Mouse (Mus musculus) MEL (cell line): ENCODE measurements around the gene Fam57b. TPM values are rescaled to one million over a fixed set of nuclear protein-coding genes. Genes with fewer than 3 reads are reported as not detected.

Experiments used
- DNase-seq: peaks from one replicate; pipeline ENCODE4 v3.0.0; 2011; ENCODE audit warnings: low read depth, low spot score
- H3K27ac ChIP-seq: 2 replicates; pipeline ENCODE4 v1.5.1; 2012; ENCODE audit warnings: low read depth, mild to moderate bottlenecking, control low read depth, low read length, moderate library complexity; ENCODE audit not compliant: control insufficient read depth
- H3K27me3 ChIP-seq, 2 experiments: fragments of 150-350 bp in 1 of 2; sonication (generic) in 1 of 2; 2 replicates each; pipeline ENCODE4 v1.6.1; 2012; ENCODE audit warnings: low read length in 2 of 2, mild to moderate bottlenecking in 2 of 2, improper control_type of control experiment in 1 of 2, moderate library complexity in 1 of 2; ENCODE audit not compliant: insufficient read depth in 2 of 2, control insufficient read depth in 1 of 2
- H3K36me3 ChIP-seq, 2 experiments: 2 replicates each; pipeline ENCODE4 v1.6.1; 2012 to 2014; ENCODE audit warnings: low read length in 2 of 2, improper control_type of control experiment in 1 of 2, inconsistent platforms in 1 of 2, mild to moderate bottlenecking in 1 of 2; ENCODE audit not compliant: insufficient read depth in 2 of 2, control insufficient read depth in 1 of 2
- H3K4me1 ChIP-seq, 2 experiments: fragments of 150-350 bp in 1 of 2; sonication (generic) in 1 of 2; 2 replicates each; pipeline ENCODE4 v1.6.1; 2012; ENCODE audit warnings: low read length in 2 of 2, improper control_type of control experiment in 1 of 2, mild to moderate bottlenecking in 1 of 2; ENCODE audit not compliant: insufficient read depth in 2 of 2, control insufficient read depth in 1 of 2
- H3K4me3 ChIP-seq, 2 experiments: fragments of 150-350 bp in 1 of 2; sonication (generic) in 1 of 2; 2 replicates each; pipeline ENCODE4 v1.5.1; 2012; ENCODE audit warnings: low read depth in 2 of 2, low read length in 2 of 2, mild to moderate bottlenecking in 2 of 2, moderate library complexity in 2 of 2, control low read depth in 1 of 2, improper control_type of control experiment in 1 of 2; ENCODE audit not compliant: control insufficient read depth in 1 of 2, insufficient read depth in 1 of 2
- H3K79me2 ChIP-seq: 2 replicates; pipeline ENCODE4 v1.6.1; 2012; ENCODE audit warnings: mild to moderate bottlenecking, low read length, moderate library complexity; ENCODE audit not compliant: control insufficient read depth, poor library complexity, insufficient read depth
- H3K9ac ChIP-seq: 2 replicates; pipeline ENCODE4 v1.6.1; 2012; ENCODE audit warnings: low read depth, mild to moderate bottlenecking, control low read depth, low read length, moderate library complexity; ENCODE audit not compliant: control insufficient read depth, poor library complexity, severe bottlenecking
- H3K9me3 ChIP-seq: fragments of 150-350 bp; sonication (generic); replicated peaks from 2 replicates; pipeline ENCODE4 v1.6.1; 2012; ENCODE audit warnings: mild to moderate bottlenecking, low read length, improper control_type of control experiment, moderate library complexity; ENCODE audit not compliant: insufficient read depth
- CHD2 ChIP-seq: IDR thresholded peaks from 2 replicates; pipeline ENCODE4 v1.6.1; 2011; ENCODE audit warnings: low read length, improper control_type of control experiment
- CTCF ChIP-seq, 3 experiments: IDR thresholded peaks in 2 of 3; conservative IDR thresholded peaks in 1 of 3; 2 replicates each; pipeline ENCODE4 v1.5.1; 2011 to 2012; ENCODE audit warnings: low read length in 3 of 3, low read depth in 2 of 3, mild to moderate bottlenecking in 2 of 3, improper control_type of control experiment in 1 of 3, inconsistent platforms in 1 of 3, mixed read lengths in 1 of 3, moderate library complexity in 1 of 3; ENCODE audit not compliant: control insufficient read depth in 1 of 3, insufficient read depth in 1 of 3, poor library complexity in 1 of 3, severe bottlenecking in 1 of 3
- E2F4 ChIP-seq: IDR thresholded peaks from 2 replicates; pipeline ENCODE4 v1.6.1; 2011; ENCODE audit warnings: low read depth, low read length, improper control_type of control experiment, borderline replicate concordance
- GATA1 ChIP-seq: IDR thresholded peaks from 2 replicates; pipeline ENCODE4 v1.6.1; 2011; ENCODE audit warnings: low read depth, low read length, improper control_type of control experiment
- HCFC1 ChIP-seq: IDR thresholded peaks from 2 replicates; pipeline ENCODE4 v1.6.1; 2012; ENCODE audit warnings: low read depth, mild to moderate bottlenecking, inconsistent platforms, low read length, improper control_type of control experiment, moderate library complexity
- KAT2A ChIP-seq: conservative IDR thresholded peaks from 2 replicates; pipeline ENCODE4 v1.6.1; 2012; ENCODE audit warnings: low read depth, low read length, improper control_type of control experiment, inconsistent platforms
- MAFK ChIP-seq: IDR thresholded peaks from 2 replicates; pipeline ENCODE4 v1.6.1; 2011; ENCODE audit warnings: low read depth, mild to moderate bottlenecking, low read length, improper control_type of control experiment, borderline replicate concordance
- MAX ChIP-seq: IDR thresholded peaks from 2 replicates; pipeline ENCODE4 v1.6.1; 2011; ENCODE audit warnings: low read length, improper control_type of control experiment
- MXI1 ChIP-seq: IDR thresholded peaks from 2 replicates; pipeline ENCODE4 v1.6.1; 2011; ENCODE audit warnings: mild to moderate bottlenecking, low read depth, low read length, improper control_type of control experiment
- MYB ChIP-seq: IDR thresholded peaks from 2 replicates; pipeline ENCODE4 v1.6.1; 2011; ENCODE audit warnings: mild to moderate bottlenecking, low read depth, low read length, improper control_type of control experiment
- MYC ChIP-seq: IDR thresholded peaks from 2 replicates; pipeline ENCODE4 v1.6.1; 2011; ENCODE audit warnings: low read depth, mild to moderate bottlenecking, low read length, improper control_type of control experiment, moderate library complexity
- NELFE ChIP-seq: IDR thresholded peaks from 2 replicates; pipeline ENCODE4 v1.6.1; 2011; ENCODE audit warnings: low read depth, low read length, improper control_type of control experiment
- NRF1 ChIP-seq: IDR thresholded peaks from 2 replicates; pipeline ENCODE4 v1.6.1; 2014; ENCODE audit warnings: low read depth, mild to moderate bottlenecking, inconsistent platforms, low read length, improper control_type of control experiment, moderate library complexity; ENCODE audit not compliant: poor library complexity, insufficient read depth, severe bottlenecking
- POLR2A ChIP-seq, 2 experiments: IDR thresholded peaks; 2 replicates each; pipeline ENCODE4 v1.6.1; 2011 to 2012; ENCODE audit warnings: low read length in 2 of 2, mild to moderate bottlenecking in 2 of 2, control low read depth in 1 of 2, improper control_type of control experiment in 1 of 2, low read depth in 1 of 2, moderate library complexity in 1 of 2; ENCODE audit not compliant: control insufficient read depth in 1 of 2, insufficient read depth in 1 of 2, poor library complexity in 1 of 2
- POLR2AphosphoS2 ChIP-seq: IDR thresholded peaks from 2 replicates; pipeline ENCODE4 v1.6.1; 2011; ENCODE audit warnings: low read length, improper control_type of control experiment
- RAD21 ChIP-seq: IDR thresholded peaks from 2 replicates; pipeline ENCODE4 v1.6.1; 2011; ENCODE audit warnings: mild to moderate bottlenecking, low read depth, low read length, improper control_type of control experiment
- RCOR1 ChIP-seq: IDR thresholded peaks from 2 replicates; pipeline ENCODE4 v1.6.1; 2012; ENCODE audit warnings: low read depth, mild to moderate bottlenecking, inconsistent platforms, low read length, improper control_type of control experiment
- SMC3 ChIP-seq: IDR thresholded peaks from 2 replicates; pipeline ENCODE4 v1.6.1; 2011; ENCODE audit warnings: low read depth, low read length, improper control_type of control experiment
- TAL1 ChIP-seq: IDR thresholded peaks from 2 replicates; pipeline ENCODE4 v1.6.1; 2012; ENCODE audit warnings: mild to moderate bottlenecking, inconsistent platforms, low read length, moderate library complexity, mixed read lengths
- TCF12 ChIP-seq: IDR thresholded peaks from 2 replicates; pipeline ENCODE4 v1.6.1; 2014; ENCODE audit warnings: low read depth, mild to moderate bottlenecking, inconsistent platforms, low read length, improper control_type of control experiment, moderate library complexity
- UBTF ChIP-seq: IDR thresholded peaks from 2 replicates; pipeline ENCODE4 v1.6.1; 2012; ENCODE audit warnings: low read depth, mild to moderate bottlenecking, inconsistent platforms, low read length, improper control_type of control experiment, moderate library complexity, borderline replicate concordance; ENCODE audit not compliant: insufficient read depth
- USF1 ChIP-seq: IDR thresholded peaks from 2 replicates; pipeline ENCODE4 v1.6.1; 2014; ENCODE audit warnings: low read depth, mild to moderate bottlenecking, inconsistent platforms, low read length, improper control_type of control experiment, moderate library complexity
- USF2 ChIP-seq, 2 experiments: IDR thresholded peaks; 2 replicates each; pipeline ENCODE4 v1.6.1; 2011 to 2012; ENCODE audit warnings: improper control_type of control experiment in 2 of 2, low read length in 2 of 2, borderline replicate concordance in 1 of 2, inconsistent platforms in 1 of 2, low read depth in 1 of 2, mild to moderate bottlenecking in 1 of 2; ENCODE audit not compliant: insufficient read depth in 1 of 2
- ZKSCAN1 ChIP-seq: IDR thresholded peaks from 2 replicates; pipeline ENCODE4 v1.6.1; 2012; ENCODE audit warnings: low read depth, mild to moderate bottlenecking, inconsistent platforms, low read length, improper control_type of control experiment, moderate library complexity
- ZMIZ1 ChIP-seq: IDR thresholded peaks from 2 replicates; pipeline ENCODE4 v1.6.1; 2012; ENCODE audit warnings: low read depth, mild to moderate bottlenecking, inconsistent platforms, low read length, improper control_type of control experiment, moderate library complexity
- ZNF384 ChIP-seq: IDR thresholded peaks from 2 replicates; pipeline ENCODE4 v1.6.1; 2012; ENCODE audit warnings: low read depth, mild to moderate bottlenecking, inconsistent platforms, low read length, improper control_type of control experiment
- polyA plus RNA-seq, 2 experiments: library from polyadenylated mRNA; stranded (reverse) in 1 of 2; unstranded in 1 of 2; fragments of >175 nt in 1 of 2; fragments of >200 nt in 1 of 2; gene quantifications; 2 replicates each; pipeline versions ENCODE4 v1.2.1 to v1.2.4; 2012; ENCODE audit warnings: low replicate concordance in 2 of 2, low read depth in 1 of 2; ENCODE audit not compliant: insufficient read length in 2 of 2, insufficient read depth in 1 of 2, missing spikeins in 1 of 2
- total RNA-seq: library from RNA; depleted of rRNA; stranded (reverse); fragments of 300-350 nt; gene quantifications from 2 replicates; pipeline ENCODE4 v1.2.3, GENCODE M21; 2012

Fam57b gene
- total and polyA plus RNA-seq, 3 experiments = 0.50 to 1.7 TPM; not detected in 1

DNA sequence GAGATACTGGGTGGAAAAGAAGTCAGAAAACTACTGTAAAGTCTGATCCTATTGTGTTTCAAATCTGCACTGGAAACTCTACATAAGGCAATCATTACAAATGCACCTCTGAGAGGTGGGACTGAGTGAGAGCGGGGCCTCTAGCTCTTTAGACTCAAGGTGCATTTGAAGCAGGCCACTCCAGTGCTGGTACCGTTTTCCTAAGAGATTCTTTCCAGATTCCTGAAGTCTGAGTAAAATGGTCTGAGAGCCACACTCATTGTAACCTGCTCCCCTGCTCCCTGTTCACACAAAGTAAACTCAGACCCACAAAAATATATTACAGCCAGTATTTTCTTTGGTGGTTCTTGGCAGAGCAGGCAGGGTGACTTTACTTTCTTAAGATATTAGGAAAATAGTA lies 70.1 kb downstream of the Fam57b start:
- TF ChIP-seq POLR2A (IDR thresholded peaks at IDR 0.05; ENCODE audit: control insufficient read depth in 1 of 2, insufficient read depth in 1 of 2, low read depth in 1 of 2, low read length in 2 of 2, poor library complexity in 1 of 2) (no peak), TCF12 (no peak), NELFE (no peak), CTCF (IDR thresholded peaks at IDR 0.05 in 2 of 3, conservative IDR thresholded peaks at IDR 0.05 in 1 of 3; ENCODE audit: control insufficient read depth in 1 of 3, insufficient read depth in 1 of 3, low read depth in 2 of 3, low read length in 3 of 3, poor library complexity in 1 of 3, severe bottlenecking in 1 of 3) (no peak), MAX (no peak), UBTF (no peak), MYB (no peak), NRF1 (no peak), MAFK (no peak), RCOR1 (no peak), KAT2A (no peak), MXI1 (no peak), ZNF384 (no peak), USF1 (no peak), MYC (no peak), TAL1 (no peak)
- TF ChIP-seq, all 39 proteins: peak for 0
- H3K36me3 ChIP-seq = peaks cover 5 to 6% of the 10 kb centered on the region in 2 experiments
- no peaks in the 10 kb centered on the region for H3K27me3 ChIP-seq
- H3K4me3 ChIP-seq = no peak overlapping the region
- H3K27ac ChIP-seq = no peak overlapping the region
- no peak overlapping the region for H3K9ac ChIP-seq
- peaks cover 2 to 11% of the 10 kb centered on the region in 2 experiments; a peak in 3 of 4 replicates for H3K4me1 ChIP-seq
- DNase-seq = no peak
- no peaks in the 10 kb centered on the region for H3K9me3 ChIP-seq
- H3K79me2 ChIP-seq = peaks cover 1% of the 10 kb centered on the region; the same call in 1 of the 2 replicates

DNA sequence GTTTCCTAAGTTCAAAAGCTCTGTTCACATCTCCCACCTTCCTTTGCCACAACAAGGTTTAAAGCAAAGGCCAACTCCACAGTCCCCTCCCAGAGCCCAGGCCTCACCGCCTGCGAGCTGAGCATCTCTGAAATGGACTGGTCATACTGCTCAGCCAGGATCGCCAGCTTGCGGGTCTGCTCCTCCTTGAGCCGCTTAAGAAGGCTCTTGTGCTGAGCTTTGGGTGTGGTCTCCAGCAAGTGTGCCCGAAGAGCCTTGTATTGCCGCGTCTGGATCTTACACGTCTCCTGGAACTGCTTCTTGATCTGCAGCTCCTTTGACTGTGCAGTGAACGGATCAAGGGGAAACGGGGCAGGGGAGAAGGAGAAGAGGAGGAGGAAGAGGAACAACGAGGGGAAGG lies 70.5 kb downstream of the Fam57b start:
- H3K4me3 ChIP-seq = no peak overlapping the region
- TF ChIP-seq TAL1 (no peak), USF2 (IDR thresholded peaks at IDR 0.05; ENCODE audit: borderline replicate concordance in 1 of 2, insufficient read depth in 1 of 2, low read depth in 1 of 2, low read length in 2 of 2) (no peak), E2F4 (no peak), ZKSCAN1 (no peak), MAFK (no peak), NRF1 (no peak), SMC3 (no peak), RAD21 (no peak), NELFE (no peak), CTCF (IDR thresholded peaks at IDR 0.05 in 2 of 3, conservative IDR thresholded peaks at IDR 0.05 in 1 of 3; ENCODE audit: control insufficient read depth in 1 of 3, insufficient read depth in 1 of 3, low read depth in 2 of 3, low read length in 3 of 3, poor library complexity in 1 of 3, severe bottlenecking in 1 of 3) (no peak), TCF12 (no peak), CHD2 (no peak), ZMIZ1 (no peak), POLR2AphosphoS2 (no peak), GATA1 (no peak), MYB (no peak), HCFC1 (no peak), UBTF (no peak)
- TF ChIP-seq, all 39 proteins: peak for 0
- no peaks in the 10 kb centered on the region for H3K9me3 ChIP-seq
- DNase-seq = no peak
- peaks cover 1 to 7% of the 10 kb centered on the region in 2 experiments; a peak in 3 of 4 replicates for H3K36me3 ChIP-seq
- peaks cover 1 to 7% of the 10 kb centered on the region in 2 experiments; a peak in 2 of 4 replicates for H3K4me1 ChIP-seq
- no peaks in the 10 kb centered on the region for H3K27me3 ChIP-seq
- H3K79me2 ChIP-seq = no peaks in the 10 kb centered on the region
- H3K27ac ChIP-seq = no peak overlapping the region
- H3K9ac ChIP-seq = no peak overlapping the region
